Mouse (Mus musculus) lung, adult 2 months (tissue): ENCODE results near the gene Srsf3.

Experiments used
- CTCF ChIP-seq: fragments of 200-500 bp; IDR thresholded peaks from 2 replicates; pipeline ENCODE4 v1.5.1; 2011; ENCODE audit warnings: mild to moderate bottlenecking, low read length, control low read depth; ENCODE audit not compliant: insufficient read depth
- POLR2A ChIP-seq: fragments of 200-500 bp; IDR thresholded peaks from 2 replicates; pipeline ENCODE4 v1.6.1; 2011; ENCODE audit warnings: low read depth, mild to moderate bottlenecking, control low read depth, low read length, borderline replicate concordance; ENCODE audit errors: extremely low read depth

DNA sequence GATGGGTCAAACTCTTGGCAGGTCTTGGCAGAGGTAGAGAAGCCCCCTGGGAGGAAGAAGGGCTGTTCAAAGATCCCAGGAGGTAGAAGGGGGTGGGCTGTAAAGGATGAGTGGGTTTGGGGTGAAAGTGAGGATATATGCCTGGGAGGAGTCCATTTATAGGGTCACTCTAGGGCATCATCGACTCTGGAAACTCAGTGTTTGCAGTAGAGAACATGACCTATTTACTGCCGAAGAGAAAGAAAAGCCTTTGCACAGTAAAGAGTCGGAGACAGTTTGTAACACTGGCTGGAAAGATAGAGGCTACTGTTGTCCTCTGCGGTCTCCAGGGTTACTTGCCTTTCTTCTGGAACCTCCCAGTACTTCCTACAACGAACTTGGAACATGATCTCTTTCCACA is 40.9 kb downstream of the Srsf3 start:
- TF ChIP-seq POLR2A = no peak
- TF ChIP-seq CTCF = no peak
